Mouse (Mus musculus) midbrain, postnatal 0 days (tissue): ENCODE results near the gene Pafah1b2. TPM values are rescaled to one million over a fixed set of nuclear protein-coding genes. Genes with fewer than 3 reads are reported as not detected.

ENCODE experiments used
- ATAC-seq: fragments of 200-750 bp; cut with Nextera tagmentation; 2 replicates; pipeline ENCODE4 v1.8.0; 2017; ENCODE audit warnings: moderate number of reproducible peaks, mild to moderate bottlenecking, moderate TSS enrichment, moderate library complexity; ENCODE audit not compliant: low FRiP score
- DNase-seq: peaks from one replicate; pipeline ENCODE4 v3.0.0-alpha.2; 2015; ENCODE audit warnings: low spot score
- H3K27ac ChIP-seq: fragments of 300-500 bp; sonication (generic); 2 replicates; pipeline ENCODE4 v1.5.1; 2014; ENCODE audit warnings: low read depth, mild to moderate bottlenecking, low read length, mixed read lengths
- H3K27me3 ChIP-seq: fragments of 300-500 bp; sonication (generic); 2 replicates; pipeline ENCODE4 v1.6.1; 2014; ENCODE audit warnings: low read length, control low read depth, mixed read lengths; ENCODE audit not compliant: insufficient read depth
- H3K36me3 ChIP-seq: fragments of 300-500 bp; sonication (generic); 2 replicates; pipeline ENCODE4 v1.6.1; 2014; ENCODE audit warnings: low read length, control low read depth, mixed read lengths; ENCODE audit not compliant: insufficient read depth
- H3K4me1 ChIP-seq: fragments of 300-500 bp; sonication (generic); 2 replicates; pipeline ENCODE4 v1.6.1; 2014; ENCODE audit warnings: mild to moderate bottlenecking, control low read depth, antibody characterized with exemption, low read length, mixed read lengths; ENCODE audit not compliant: insufficient read depth
- H3K4me2 ChIP-seq: fragments of 300-500 bp; sonication (generic); 2 replicates; pipeline ENCODE4 v1.6.1; 2014; ENCODE audit warnings: low read depth, mild to moderate bottlenecking, low read length, mixed read lengths; ENCODE audit not compliant: poor library complexity, severe bottlenecking
- H3K4me3 ChIP-seq: fragments of 300-500 bp; sonication (generic); 2 replicates; pipeline ENCODE4 v1.5.1; 2014; ENCODE audit warnings: low read depth, mild to moderate bottlenecking, low read length, moderate library complexity
- H3K9ac ChIP-seq: fragments of 300-500 bp; sonication (generic); replicated peaks from 2 replicates; pipeline ENCODE4 v1.6.1; 2014; ENCODE audit warnings: mild to moderate bottlenecking, low read length, moderate library complexity, mixed read lengths; ENCODE audit not compliant: poor library complexity, severe bottlenecking
- H3K9me3 ChIP-seq: fragments of 300-500 bp; sonication (generic); 2 replicates; pipeline ENCODE4 v1.6.1; 2016; ENCODE audit warnings: low read length, control low read depth
- CTCF ChIP-seq: IDR thresholded peaks from 2 replicates; pipeline ENCODE4 v1.5.1; 2016; ENCODE audit warnings: antibody characterized with exemption, mild to moderate bottlenecking
- WGBS: fragments of 180-500 bp; shearing (Covaris S2); extraction: QIAGEN DNeasy Blood & Tissue Kit; methylation state at CpG from one replicate; pipeline ENCODE4 v1.1.7; 2014; 5-methylcytosine and 5-hydroxymethylcytosine counted together
- polyA plus RNA-seq: library from polyadenylated mRNA; unstranded; fragments of >200 nt; fragmentation: Nextera tagmentation; extraction: Ambion mirVana; gene quantifications from 2 replicates; pipeline ENCODE4 v1.2.1, GENCODE M21; 2015
- total RNA-seq: library from RNA; depleted of rRNA; stranded (reverse); fragments of >200 nt; gene quantifications from 2 replicates; pipeline ENCODE4 v1.2.3, GENCODE M21; 2014

Pafah1b2 gene
- total and polyA plus RNA-seq, 2 experiments from 2014 or later: 237 to 249 TPM

DNA sequence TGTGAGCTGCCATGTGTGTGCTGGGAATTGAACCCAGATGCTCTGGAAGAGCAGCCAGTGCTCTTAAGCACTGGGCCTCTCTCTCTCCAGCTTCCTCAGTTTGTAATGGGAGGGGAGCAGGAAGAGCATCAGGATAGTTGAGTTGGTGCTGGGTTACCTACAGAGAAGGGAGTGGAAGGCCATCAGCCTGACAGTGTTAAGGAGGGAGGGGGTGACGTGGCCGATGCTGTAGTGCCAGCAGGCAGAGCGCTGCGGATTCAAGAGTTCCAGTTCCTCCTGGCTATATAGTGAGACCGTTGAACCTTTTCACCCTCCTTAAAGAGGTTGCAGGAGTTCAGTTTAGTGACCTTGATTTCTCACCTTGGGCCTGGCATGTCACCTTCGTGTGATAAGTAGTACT is 18.5 kb upstream of the Pafah1b2 start:
- peaks cover 4% of the 10 kb centered on the region; the same call in 1 of the 2 replicates for H3K4me1 ChIP-seq
- H3K36me3 ChIP-seq: no peaks in the 10 kb centered on the region
- WGBS: 88% methylated on average over 6 of the region's 6 CpGs
- H3K4me3 ChIP-seq: no peak overlapping the region
- ATAC-seq (no peak), DNase-seq (no peak)
- H3K27ac ChIP-seq: no peak overlapping the region
- no peak for TF ChIP-seq CTCF
- H3K9ac ChIP-seq: no peak overlapping the region
- H3K9me3 ChIP-seq: no peaks in the 10 kb centered on the region
- no peak overlapping the region for H3K4me2 ChIP-seq
- H3K27me3 ChIP-seq: no peaks in the 10 kb centered on the region

DNA sequence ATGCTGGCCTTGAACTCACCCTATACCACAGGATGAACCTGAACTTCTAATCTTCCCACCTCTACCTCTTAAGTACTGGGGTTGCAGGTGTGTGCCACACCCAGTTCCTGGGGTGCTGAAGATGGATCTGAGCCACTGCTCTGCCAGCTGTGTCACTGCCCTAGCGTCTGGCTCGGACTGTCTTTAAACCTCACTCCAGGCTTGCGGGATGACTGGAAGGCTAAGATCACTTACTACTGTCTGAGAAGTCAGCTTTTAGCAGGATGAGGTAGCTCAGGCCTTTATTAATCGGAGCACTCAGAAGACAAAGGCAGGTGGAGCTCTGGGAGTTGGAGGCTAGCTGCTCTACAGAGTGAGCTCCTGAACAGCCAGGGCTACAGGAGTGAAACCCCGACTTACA is 17.7 kb upstream of the Pafah1b2 start:
- H3K9ac ChIP-seq: no peak overlapping the region
- ATAC-seq (no peak), DNase-seq (no peak)
- no peaks in the 10 kb centered on the region for H3K36me3 ChIP-seq
- H3K4me3 ChIP-seq: no peak overlapping the region
- WGBS: 80% methylated on average over 5 of the region's 5 CpGs
- H3K27ac ChIP-seq: no peak overlapping the region
- peaks cover 4% of the 10 kb centered on the region; the same call in 1 of the 2 replicates for H3K4me1 ChIP-seq
- H3K4me2 ChIP-seq: no peak overlapping the region
- no peaks in the 10 kb centered on the region for H3K27me3 ChIP-seq
- no peak for TF ChIP-seq CTCF
- no peaks in the 10 kb centered on the region for H3K9me3 ChIP-seq

DNA sequence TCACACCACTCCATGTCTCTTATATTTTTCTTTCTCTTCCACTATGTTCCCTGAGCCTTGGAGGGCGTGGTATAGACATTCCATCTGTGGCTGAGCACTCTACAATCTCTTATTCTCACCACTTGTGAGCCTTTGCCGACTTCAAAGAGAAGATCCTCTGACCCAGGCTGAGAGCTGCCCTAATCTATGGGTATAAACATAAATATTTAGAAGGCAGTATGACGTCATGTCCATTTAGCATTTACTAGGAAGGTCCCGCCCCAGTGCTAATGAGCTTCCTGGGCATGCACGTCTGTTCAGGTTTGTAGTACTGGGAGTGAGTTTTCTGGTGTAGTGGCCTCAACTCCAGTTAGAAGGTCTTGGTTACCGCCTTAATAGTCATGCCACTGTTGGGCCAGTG is 17.0 kb upstream of the Pafah1b2 start:
- H3K27me3 ChIP-seq: no peaks in the 10 kb centered on the region
- DNase-seq: no peak
- H3K9me3 ChIP-seq: no peaks in the 10 kb centered on the region
- H3K4me1 ChIP-seq: peaks cover 4% of the 10 kb centered on the region; the same call in 1 of the 2 replicates
- H3K27ac ChIP-seq: no peak overlapping the region
- TF ChIP-seq CTCF: no peak
- WGBS: 76% methylated on average over 6 of the region's 6 CpGs
- no peak overlapping the region for H3K4me2 ChIP-seq
- no peak overlapping the region for H3K9ac ChIP-seq
- no peaks in the 10 kb centered on the region for H3K36me3 ChIP-seq
- no peak for ATAC-seq
- H3K4me3 ChIP-seq: no peak overlapping the region

DNA sequence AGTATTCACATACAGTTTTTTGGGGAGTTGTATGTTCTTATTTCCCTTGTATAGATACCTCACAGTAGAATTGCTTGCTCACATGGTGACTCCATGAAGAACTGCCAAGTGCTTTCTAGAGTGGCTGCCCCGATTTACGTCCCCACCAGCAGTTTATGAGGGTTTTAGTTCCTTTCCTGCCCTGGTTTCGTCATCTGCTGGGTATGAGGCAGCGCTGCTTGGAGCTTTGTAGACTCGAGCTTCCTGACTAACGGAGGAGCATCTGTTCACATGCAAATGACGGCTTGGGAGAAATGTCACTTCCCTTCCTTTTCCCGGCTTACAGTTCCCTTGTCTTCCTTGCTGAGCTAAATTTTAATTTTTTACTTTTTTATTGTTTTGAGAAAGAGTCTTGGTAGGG is 15.5 kb upstream of the Pafah1b2 start:
- H3K9me3 ChIP-seq: no peaks in the 10 kb centered on the region
- no peak overlapping the region for H3K4me2 ChIP-seq
- H3K27me3 ChIP-seq: no peaks in the 10 kb centered on the region
- H3K36me3 ChIP-seq: no peaks in the 10 kb centered on the region
- H3K4me3 ChIP-seq: no peak overlapping the region
- ATAC-seq (no peak), DNase-seq (no peak)
- WGBS: 29% methylated on average over 8 of the region's 8 CpGs
- no peak overlapping the region for H3K27ac ChIP-seq
- peaks cover 4% of the 10 kb centered on the region; the same call in 1 of the 2 replicates for H3K4me1 ChIP-seq
- H3K9ac ChIP-seq: no peak overlapping the region
- no peak for TF ChIP-seq CTCF

DNA sequence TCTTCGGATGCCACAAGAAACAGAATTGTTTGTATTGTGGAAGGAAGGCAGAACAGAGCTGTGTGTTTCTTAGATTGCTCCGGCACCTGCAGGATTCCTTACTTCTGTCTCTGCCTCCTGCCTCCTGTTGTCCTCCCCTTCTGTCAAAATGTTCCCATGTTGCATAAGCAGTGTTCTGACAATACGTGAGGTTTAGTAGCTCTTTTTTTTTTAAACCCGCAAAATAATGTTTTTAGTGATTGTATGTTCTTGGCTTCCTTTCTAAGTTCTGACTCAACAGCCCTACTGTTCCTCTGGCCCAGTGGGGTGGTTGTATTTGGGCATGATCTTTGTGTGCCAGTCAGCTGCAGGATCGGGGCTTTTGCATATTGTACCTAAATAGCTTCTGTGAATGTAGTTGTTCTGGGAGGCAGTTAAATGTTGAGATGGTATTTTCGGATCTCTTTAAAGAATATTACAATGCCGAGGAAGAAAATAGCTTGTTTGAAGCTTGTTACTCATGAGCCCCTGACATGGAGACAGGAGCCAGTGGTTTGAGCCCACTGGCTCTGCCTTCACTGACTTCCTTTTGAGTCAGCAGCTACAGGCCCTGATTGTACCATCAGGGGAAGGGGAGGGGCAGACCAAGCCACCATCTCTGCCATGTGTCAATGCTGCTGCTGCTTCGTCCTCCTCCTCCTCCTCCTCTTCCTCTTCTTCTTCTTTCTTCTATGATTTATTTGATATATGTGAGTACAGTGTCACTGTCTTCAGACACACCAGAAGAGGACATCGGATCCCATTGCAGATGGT is 13.8 kb upstream of the Pafah1b2 start:
- H3K36me3 ChIP-seq: no peaks in the 10 kb centered on the region
- 78% methylated on average over 9 of the region's 9 CpGs for WGBS
- no peak overlapping the region for H3K4me3 ChIP-seq
- no peaks in the 10 kb centered on the region for H3K27me3 ChIP-seq
- no peak for TF ChIP-seq CTCF
- no peaks in the 10 kb centered on the region for H3K9me3 ChIP-seq
- no peak overlapping the region for H3K9ac ChIP-seq
- peaks cover 2% of the 10 kb centered on the region; the same call in 1 of the 2 replicates for H3K4me1 ChIP-seq
- ATAC-seq (no peak), DNase-seq (no peak)
- peak overlapping the region; percentile 32; the same call in 1 of the 2 replicates for H3K27ac ChIP-seq
- no peak overlapping the region for H3K4me2 ChIP-seq

DNA sequence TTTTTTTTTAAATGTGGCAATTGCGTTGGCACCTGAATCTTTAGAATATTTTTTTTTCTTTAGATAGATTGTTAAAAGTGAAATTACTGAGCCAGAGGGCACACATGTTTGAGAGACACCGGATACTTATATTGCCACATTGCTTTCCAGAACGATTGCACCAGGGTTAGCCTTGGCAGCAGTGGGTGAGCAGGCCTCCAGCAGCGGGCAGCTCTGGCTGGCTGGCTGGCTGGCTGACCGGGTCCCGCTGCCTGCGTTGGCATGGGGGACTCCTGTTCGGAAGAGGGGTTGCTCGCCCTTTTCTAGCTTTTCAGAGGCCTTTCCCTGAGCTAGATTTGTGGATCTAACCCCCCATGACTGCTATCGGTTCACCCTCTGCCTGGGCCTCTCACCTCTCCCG is 11.1 kb upstream of the Pafah1b2 start:
- H3K4me2 ChIP-seq: no peak overlapping the region
- WGBS: 89% methylated on average over 11 of the region's 11 CpGs
- no peak overlapping the region for H3K27ac ChIP-seq
- DNase-seq (no peak), ATAC-seq (no peak)
- no peak overlapping the region for H3K4me3 ChIP-seq
- no peak for TF ChIP-seq CTCF
- no peaks in the 10 kb centered on the region for H3K27me3 ChIP-seq
- peaks cover 2% of the 10 kb centered on the region; the same call in 1 of the 2 replicates for H3K4me1 ChIP-seq
- no peaks in the 10 kb centered on the region for H3K9me3 ChIP-seq
- no peak overlapping the region for H3K9ac ChIP-seq
- H3K36me3 ChIP-seq: 0 out of 2 replicates have a peak, but pooled peaks cover 4% of the 10 kb centered on the region
